Mouse (Mus musculus): ENCODE data around the gene Slc38a10.

DNA sequence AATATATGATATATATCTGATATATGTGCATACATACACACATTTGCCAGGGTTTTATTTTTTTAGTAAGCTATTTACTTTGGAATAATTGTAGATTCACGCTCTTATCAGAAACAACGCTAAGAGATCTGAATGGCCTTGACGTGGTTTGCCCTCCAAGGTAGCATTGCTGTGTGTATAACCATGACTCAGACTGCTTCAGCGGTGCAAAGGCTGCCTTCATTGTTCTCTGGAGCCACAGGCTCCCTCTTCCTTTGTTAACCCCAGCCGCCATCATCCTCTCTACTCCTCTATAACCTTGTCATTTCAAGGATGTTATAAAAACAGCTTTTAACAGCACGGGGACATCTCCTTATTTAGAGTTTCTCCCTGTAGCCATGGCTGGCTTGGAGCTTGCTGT lies 49.5 kb upstream of the Slc38a10 start:
- TF ChIP-seq POLR2A (IDR thresholded peaks at IDR 0.05; ENCODE audit: insufficient read depth, low read length) (no peak), CTCF (IDR thresholded peaks at IDR 0.05; ENCODE audit: low read depth, low read length) (no peak)

Measured in ES-Bruce4 (cell line).